Mouse (Mus musculus) WW6 (cell line): ENCODE data around the gene Ly6g6d.
"Not testable (repeated sequence)": the region's sequence is repeated elsewhere in the genome, so short reads cannot be mapped to it uniquely, and the experiment has no call there.

Source experiments
- DNase-seq: peaks from one replicate; pipeline ENCODE4 v3.0.0-alpha.2; 2013; ENCODE audit warnings: low read depth, low spot score

Ly6g6d gene

DNA sequence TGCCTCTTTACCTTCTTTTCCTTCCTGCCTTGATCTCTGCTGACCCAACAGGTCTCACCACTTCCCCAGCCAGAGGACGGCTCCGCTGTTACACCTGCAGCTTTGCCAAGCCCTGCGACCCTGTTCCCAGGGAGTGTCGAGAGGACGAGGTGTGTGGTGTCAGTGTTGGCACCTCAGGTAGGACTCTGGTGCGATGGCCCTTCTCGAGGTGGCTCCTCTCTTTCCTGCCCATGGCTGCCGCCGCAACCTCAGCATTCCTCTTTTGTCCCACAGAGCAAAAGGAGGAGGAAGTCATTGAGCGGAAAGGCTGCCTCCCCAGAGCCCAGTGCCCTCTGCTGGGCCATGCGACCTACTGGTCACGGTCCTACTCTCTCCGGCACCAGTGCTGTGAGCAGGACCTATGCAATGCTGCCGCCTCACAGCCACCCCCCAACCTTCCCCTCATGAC lies at the start of gene Ly6g6d:
Ly6g6d (minus strand) TSS at position 280 of the 448 bp plus-strand sequence.
- DNase-seq, result no peak

DNA sequence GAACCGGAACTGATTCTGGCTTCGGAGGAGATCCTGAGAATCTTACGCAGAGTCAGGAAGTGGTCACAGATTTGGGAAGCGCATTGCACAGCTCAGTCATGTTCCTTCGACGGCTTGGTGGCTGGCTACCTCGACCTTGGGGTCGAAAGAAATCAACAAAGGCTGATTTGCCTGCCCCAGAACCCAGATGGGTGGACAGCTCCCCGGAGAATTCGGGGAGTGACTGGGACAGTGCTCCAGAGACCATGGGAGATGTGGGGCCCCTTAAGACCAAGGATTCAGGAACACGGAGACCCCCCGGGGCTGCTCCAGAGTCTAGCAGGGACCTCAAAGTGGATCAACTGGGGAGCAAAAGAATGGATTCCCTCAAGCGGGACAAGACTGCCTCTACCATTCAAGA lies 49.2 kb upstream of the Ly6g6d start:
- DNase-seq, result no peak

GRCm38 (mm10) chr17:35126206-35126611 lies 48.3 kb upstream of the Ly6g6d start, which contains the start of gene D17H6S53E:
D17H6S53E (plus strand) TSS chr17:35126373.
- DNase-seq, result no peak

DNA sequence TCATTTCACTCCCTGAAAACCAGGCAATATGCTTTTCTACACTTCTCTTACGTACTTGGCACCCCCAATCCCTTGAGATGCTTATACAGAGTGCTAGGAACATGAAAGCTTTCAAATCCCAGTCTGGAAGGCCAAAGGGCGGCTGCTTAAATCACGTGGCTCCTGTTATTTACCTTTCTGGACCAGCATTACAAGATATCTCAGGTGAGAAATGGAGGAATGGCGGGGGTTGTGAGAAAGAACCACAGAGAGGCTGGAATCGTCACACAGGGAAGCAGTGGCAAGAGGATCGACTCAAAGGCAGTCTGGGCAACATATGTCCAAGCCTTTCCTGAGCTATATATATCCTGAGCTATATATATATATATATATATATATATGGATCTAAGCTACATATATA lies 47.7 kb upstream of the Ly6g6d start:
- DNase-seq, result no peak

GRCm38 (mm10) chr17:35125081-35125480 lies 47.2 kb upstream of the Ly6g6d start:
- no peak for DNase-seq

GRCm38 (mm10) chr17:35124261-35124896 lies 46.5 kb upstream of the Ly6g6d start:
- not testable (repeated sequence) for DNase-seq

DNA sequence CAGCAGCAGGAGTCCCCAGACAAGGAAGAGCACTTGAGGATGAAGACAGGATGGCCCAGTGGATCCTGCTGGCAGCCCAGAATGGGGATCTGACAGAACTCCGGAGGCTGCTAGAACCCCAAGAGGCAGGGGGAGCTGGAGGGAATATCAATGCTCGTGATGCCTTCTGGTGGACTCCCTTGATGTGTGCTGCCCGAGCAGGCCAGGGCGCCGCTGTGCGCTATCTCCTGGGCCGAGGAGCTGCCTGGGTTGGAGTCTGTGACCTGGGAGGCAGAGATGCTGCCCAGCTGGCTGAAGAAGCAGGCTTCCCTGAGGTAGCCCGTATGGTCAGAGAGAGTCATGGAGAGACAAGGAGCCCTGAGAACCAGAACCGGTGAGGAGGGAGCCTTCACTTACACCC lies 45.4 kb upstream of the Ly6g6d start:
- DNase-seq, result not testable (repeated sequence)

- no peak for DNase-seq
Measured at GRCm38 (mm10) chr17:35121871-35122303, 44.0 kb upstream of the Ly6g6d start, which contains the start of gene Csnk2b. Csnk2b (minus strand) TSS chr17:35122053.

DNA sequence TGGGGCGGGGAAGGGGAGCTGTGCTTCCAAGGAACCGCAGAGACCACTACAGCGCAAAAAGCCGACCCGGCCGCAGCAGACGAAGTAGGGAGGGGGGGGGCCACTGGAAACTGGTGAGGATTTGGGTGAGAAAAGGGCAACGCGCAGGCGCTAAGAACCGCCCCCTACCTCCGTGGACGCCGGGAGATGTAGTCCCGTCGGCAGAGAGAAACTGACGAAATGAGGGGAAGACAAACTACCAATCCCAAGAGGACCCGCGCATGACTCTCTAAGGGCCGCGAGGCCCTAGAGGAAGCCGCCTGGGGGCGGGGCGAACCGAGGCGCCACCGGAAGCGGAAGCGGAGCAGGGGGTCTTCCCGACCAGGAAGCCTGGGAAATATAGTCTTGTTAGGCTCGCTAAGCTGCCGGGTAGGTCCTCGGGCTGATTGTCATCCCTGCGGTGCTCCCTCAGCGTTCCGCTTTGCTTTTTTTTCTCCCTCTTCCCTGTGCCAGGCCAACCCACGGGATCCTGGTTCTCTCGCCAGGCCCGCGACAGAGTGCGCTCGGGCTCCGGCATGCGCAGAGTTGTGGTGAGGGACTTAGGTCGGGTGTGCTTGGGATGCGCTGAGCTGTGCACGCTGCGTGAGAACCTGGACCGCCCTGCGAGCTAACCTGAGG lies 43.4 kb upstream of the Ly6g6d start, which contains the start of gene Gpank1:
Gpank1 (plus strand) TSS at position 313 of the 657 bp plus-strand sequence.
- peak; percentile 93 for DNase-seq

DNA sequence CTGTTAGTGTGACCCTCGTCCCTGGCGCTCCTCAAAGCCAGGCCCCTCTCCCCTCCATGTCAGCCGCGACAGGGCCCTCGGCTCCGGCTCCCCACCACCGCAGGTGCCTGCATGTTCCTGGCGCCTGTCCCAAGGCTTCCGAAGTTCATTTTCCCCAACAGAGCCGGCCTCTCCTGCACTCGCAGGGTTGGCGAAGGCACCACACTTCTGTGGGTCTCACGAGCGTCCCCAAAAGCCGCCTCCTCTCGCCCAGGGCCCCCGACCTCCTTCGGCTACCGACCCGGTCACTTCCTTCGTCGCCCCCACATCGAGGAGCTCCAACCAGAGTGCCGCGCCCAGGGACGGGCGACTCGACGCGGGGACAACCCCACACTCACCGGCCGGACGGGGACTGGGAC lies 42.9 kb upstream of the Ly6g6d start:
- no peak for DNase-seq

- no peak for DNase-seq
Measured at GRCm38 (mm10) chr17:35115046-35116019, 37.5 kb upstream of the Ly6g6d start, which contains the start of gene Ly6g5b. Ly6g5b (minus strand) TSS chr17:35115428.

DNA sequence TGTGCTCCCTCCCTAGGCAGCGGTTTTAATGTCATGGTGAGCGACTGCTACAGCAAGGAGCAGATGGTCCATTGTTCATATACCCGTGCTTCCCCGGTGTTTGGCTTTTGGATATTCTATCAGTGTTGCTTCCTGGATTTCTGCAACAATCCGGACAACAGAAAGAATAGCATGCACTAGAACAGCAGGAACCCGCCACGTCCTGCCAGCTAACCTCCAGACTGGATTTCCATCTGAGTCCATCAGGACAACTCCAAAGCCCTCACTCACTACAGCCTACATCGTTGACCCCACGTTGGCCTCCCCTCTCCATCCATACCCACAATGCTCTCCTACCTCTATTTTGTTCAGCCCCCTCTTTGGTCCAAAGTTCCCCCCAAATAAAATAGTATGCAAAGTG lies 33.9 kb upstream of the Ly6g6d start:
- no peak for DNase-seq

DNA sequence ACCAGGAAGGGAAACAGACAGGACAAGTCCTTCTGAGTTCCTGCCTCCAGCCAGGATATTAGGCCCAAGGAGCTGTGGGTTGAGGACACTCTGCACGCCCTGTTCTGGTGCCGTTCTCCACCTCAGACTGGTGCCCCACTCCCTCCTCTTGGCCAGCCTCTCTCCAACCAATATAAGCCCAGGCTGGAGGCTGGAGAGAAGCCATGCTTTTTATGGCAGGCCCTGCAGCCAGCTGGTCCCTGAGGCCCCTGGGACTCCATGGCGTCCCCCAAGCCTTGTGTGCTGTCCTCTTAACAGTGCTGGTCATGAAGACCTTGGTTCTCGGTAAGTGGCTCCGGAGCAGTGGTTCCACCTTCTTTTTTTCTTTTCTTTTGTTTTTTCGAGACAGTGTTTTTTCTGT lies 30.2 kb upstream of the Ly6g6d start, which contains the start of gene Ly6g5c:
Ly6g5c (plus strand) TSS at position 183 of the 400 bp plus-strand sequence.
- DNase-seq, result no peak

- no peak for DNase-seq
Measured at GRCm38 (mm10) chr17:35106522-35106921, 28.7 kb upstream of the Ly6g6d start.

DNA sequence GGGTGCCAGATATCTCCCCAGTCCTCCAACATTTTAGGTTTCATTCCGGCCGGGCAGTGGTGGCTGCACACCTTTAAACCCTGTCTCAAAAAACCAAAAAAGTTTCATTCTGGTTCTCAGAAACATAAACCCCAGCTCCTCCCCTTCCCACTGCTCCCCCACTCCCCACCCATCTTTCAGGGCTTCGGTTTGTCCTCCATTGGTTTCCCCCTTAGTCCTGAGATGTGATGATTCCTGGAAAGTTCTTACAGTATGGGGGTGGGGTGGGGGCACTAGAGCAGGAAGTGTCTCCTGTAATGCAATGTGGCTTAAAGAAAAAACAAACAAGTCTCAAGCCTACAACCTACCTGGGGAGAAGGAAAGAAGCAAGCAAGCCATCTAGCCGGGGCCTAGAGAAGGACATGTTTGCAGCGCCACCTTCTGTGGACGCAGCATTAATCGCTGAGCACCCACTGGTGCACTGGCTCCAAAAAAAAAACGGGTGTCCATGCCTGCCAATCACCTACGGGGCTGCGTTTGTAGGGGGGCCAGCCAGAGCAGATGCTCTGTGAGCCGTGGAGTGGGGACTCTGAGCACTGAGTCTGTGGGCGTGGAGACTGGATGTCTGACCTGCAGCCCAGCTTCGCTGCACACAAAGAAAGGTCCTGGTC lies 28.0 kb upstream of the Ly6g6d start:
- no peak for DNase-seq

GRCm38 (mm10) chr17:35104754-35105153 lies 26.9 kb upstream of the Ly6g6d start:
- DNase-seq, result no peak

DNA sequence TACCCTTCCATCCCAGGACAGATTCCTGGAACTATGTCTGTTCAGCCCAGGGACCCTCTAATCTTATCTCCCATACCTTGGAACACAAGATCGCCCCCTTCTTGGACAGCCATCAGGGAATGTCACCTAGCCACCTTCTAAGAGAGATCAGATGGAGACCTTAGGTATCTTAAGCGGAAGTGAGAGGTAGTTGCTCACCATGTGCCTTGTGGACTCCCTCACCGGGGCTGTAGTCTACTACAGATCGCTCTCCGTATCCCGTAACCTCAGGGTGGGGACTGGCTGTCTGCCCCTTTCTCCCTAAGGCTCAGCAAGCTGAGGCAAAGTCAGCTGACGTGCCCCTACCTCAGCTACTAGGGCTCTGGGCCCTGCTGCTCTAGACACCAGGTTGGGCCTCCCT lies 26.2 kb upstream of the Ly6g6d start:
- no peak for DNase-seq

GRCm38 (mm10) chr17:35103221-35103690 lies 25.4 kb upstream of the Ly6g6d start:
- no peak for DNase-seq

GRCm38 (mm10) chr17:35102299-35102698 lies 24.4 kb upstream of the Ly6g6d start:
- no peak for DNase-seq

DNA sequence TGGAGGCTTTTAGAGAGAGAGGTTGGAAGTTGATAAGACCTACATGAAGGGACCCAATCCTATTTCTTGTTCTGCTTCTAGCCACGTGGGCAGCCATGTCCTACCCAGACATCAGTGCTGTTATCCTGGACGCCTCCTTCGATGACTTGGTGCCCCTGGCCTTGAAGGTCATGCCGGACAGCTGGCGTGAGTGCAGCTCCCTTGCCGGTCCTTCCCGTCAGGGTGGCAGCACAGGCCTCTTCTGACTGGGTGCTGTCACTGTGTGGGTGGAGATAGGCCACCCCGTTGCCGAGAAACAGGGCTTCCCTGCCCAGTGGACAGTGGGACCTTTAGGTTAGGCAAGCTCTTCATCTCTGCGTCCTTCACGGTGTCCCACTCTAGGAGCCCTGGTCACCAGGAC lies 23.3 kb upstream of the Ly6g6d start:
- no peak for DNase-seq

DNA sequence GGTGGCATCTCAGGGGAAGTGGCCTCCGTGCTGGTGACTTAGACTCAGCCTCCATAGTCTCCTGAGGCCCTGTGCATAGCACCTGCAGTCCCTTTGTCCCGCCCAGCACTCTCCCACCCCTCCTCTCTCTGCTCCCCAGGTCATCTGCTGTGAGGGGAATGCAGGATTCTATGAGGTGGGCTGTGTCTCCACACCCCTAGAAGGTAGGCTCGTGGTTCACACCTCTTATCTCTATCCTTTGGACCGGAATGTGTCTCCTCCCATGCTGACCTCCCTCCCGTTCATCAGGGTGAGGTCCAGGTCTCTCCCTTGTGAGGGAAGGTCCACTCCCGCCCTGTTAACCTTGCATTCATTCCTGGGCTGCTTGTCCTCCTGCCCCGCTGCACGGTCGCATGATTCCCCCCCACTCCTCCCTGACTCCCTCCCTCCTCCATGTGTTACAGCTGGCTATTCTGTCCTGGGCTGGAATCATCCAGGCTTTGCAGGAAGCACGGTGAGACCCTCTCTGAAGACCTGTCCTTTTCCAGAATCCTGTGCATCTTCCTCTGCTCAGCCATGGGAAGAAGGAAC lies 22.4 kb upstream of the Ly6g6d start:
- no peak for DNase-seq
